Mouse (Mus musculus): ENCODE results near the gene Ubr3.
A peak's percentile ranks its signal among the peaks of the same experiment; 100 is the strongest.
"Not testable (repeated sequence)": the region's sequence is repeated elsewhere in the genome, so short reads cannot be mapped to it uniquely, and the experiment has no call there.

Gene Ubr3

GRCm38 (mm10) chr2:69897039-69897617, at the start of gene Ubr3:
Gene Ubr3, plus strand, starts transcription at chr2:69897246.
- DNase-seq = peak; percentile 98 to 99

GRCm38 (mm10) chr2:69849215-69849614, 47.8 kb upstream of the Ubr3 start:
- no peak for DNase-seq

- no peak for DNase-seq
Observed at GRCm38 (mm10) chr2:69851427-69852058, 45.5 kb upstream of the Ubr3 start.

DNA sequence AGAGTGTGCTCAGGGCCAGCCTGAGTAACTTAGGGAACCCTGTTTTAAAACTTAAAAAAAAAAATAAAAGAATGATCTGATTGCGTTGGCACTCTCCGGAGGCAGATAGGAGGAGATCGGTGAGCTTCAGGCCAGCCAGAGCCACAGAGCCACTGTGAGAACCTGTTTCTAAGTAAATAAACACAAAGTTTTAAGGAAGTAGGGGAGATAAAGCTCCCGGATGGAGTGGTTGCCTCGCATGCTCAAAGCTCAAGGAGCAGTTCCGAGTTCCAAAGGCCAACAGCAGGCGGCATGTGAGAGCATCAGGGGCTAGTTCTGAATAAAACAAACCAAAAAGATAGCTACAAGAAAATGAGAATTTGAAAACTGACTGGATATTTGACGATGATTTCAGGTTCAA, 40.7 kb upstream of the Ubr3 start:
- peak; percentile 49 to 51 for DNase-seq

DNA sequence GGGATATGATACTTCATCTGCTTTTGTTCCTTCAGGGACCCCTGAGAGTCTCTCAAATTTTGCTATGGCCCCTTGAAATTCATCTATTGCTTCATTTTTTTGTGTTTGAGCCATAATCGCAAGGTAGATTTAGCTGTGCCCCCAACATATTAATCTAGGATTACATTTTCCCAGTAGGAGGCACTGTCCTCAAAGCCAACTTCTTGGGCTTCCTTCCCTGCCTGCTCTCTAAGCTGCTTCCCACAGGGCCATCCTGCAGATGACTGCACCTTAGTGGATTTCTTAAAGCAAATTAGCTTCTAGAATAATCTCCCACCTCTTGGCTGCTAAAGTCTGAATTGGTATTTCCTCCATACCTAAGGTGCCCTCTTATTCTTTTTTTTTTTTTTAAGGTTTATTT, 39.2 kb upstream of the Ubr3 start:
- no peak for DNase-seq

- DNase-seq = peak; percentile 36
Observed at GRCm38 (mm10) chr2:69860972-69861452, 36.0 kb upstream of the Ubr3 start.

DNA sequence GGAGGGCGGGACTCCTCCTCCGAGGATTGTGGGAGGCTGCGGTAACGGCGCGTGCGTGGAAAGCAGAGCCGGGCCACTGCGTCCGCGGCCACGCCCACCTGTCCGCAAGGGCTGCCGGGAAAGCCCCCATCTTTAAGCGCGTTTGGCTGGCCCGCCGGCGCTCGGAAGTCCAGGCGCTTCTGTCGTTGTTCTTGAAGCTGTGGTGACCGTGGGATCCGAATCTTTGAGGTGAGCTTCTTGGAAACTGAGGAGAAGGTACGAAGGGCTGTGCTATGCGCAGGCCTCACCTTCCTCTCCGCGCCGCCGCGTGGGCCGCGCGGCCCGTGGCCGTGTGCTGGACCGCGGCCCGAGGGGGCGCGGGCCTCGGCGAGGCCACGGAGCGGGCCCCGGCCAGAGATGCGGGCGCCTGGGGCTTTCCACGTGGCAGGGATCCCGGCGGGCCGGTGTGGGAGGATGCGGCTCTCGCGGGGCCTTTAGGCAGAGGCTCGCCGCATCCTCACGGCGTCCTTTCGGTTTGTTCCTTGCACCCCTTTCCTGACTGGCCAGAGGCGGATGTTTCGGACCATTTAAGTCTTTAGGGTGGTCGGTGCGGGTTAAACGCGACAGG, 35.5 kb upstream of the Ubr3 start, which contains the start of gene Ssb:
Gene Ssb (plus strand): TSS at position 78 of the 607 bp plus-strand sequence.
- DNase-seq = peak; percentile 94 to 96

GRCm38 (mm10) chr2:69862117-69862657, 34.9 kb upstream of the Ubr3 start:
- no peak for DNase-seq

- peak in 1 of 2 experiments; percentile 6 for DNase-seq
Observed at GRCm38 (mm10) chr2:69883990-69884391, 13.1 kb upstream of the Ubr3 start.

GRCm38 (mm10) chr2:69884581-69884980, 12.5 kb upstream of the Ubr3 start:
- no peak for DNase-seq

GRCm38 (mm10) chr2:69885050-69885449, 12.0 kb upstream of the Ubr3 start:
- no peak for DNase-seq

- peak; percentile 92 to 93 for DNase-seq
Observed at GRCm38 (mm10) chr2:69885451-69886305, 11.4 kb upstream of the Ubr3 start, which contains the start of gene Mettl5. Gene Mettl5, minus strand, starts transcription at chr2:69885615.

GRCm38 (mm10) chr2:69888957-69889356, 8.1 kb upstream of the Ubr3 start:
- no peak for DNase-seq

- no peak for DNase-seq
Observed at GRCm38 (mm10) chr2:69890843-69891242, 6.2 kb upstream of the Ubr3 start.

- no peak for DNase-seq
Observed at GRCm38 (mm10) chr2:69893145-69893544, 3.9 kb upstream of the Ubr3 start.

GRCm38 (mm10) chr2:69893891-69894290, 3.2 kb upstream of the Ubr3 start:
- DNase-seq = no peak

GRCm38 (mm10) chr2:69895502-69896223, 1.4 kb upstream of the Ubr3 start:
- DNase-seq = peak in 1 of 2 experiments; percentile 16

GRCm38 (mm10) chr2:69896224-69896581, 843 bp upstream of the Ubr3 start:
- no peak for DNase-seq

DNA sequence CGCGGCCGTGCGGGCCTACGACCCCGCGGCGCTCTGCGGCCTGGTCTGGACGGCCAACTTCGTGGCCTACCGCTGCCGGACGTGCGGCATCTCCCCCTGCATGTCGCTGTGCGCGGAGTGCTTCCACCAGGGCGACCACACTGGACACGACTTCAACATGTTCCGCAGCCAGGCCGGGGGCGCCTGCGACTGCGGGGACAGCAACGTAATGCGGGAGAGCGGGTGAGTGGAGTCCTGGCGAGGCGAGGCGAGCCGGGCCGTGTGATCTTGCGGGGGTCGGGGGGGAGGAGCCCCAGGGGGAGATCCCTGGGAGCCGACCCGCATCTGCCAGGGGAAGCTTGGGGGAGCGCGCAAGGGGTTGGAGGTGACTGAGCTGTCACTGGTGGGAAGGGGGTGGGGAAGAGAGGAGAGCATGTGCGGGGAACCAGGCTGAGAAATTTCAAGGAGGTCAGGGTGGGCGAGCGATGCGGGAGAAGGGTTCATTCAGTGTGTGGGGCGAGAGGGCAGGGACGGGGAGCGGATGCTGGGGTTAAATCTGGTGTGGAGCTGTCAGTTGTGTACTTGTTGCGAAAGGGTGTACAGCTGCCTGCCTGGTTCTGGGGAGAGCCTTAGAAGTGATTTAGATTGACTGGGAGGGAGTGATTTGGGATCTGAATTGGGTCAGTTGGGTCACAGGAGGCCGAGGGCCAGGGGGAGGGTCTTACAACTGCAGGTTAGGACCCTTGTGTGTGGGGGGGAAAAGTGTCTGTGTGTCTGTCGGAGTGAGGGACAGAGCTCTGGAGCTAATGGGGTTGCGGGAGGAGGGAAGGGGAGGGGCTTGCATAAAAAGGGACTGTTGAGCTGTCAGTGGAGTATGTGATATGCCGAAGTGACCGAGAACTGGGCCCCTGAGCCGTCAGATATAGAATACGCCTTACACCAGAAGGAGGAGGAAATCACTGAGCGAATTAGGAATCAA, 851 bp downstream of the Ubr3 start:
- DNase-seq = peak; percentile 61 to 70

- DNase-seq = no peak
Observed at GRCm38 (mm10) chr2:69903541-69903940, 6.5 kb downstream of the Ubr3 start.

GRCm38 (mm10) chr2:69907394-69907793, 10.3 kb downstream of the Ubr3 start:
- not testable (repeated sequence) for DNase-seq

Measured in lung, postnatal 4 days (tissue).